Mouse (Mus musculus): ENCODE measurements around the gene Chd9. TPM values are rescaled to one million over a fixed set of nuclear protein-coding genes. Genes with fewer than 3 reads are reported as not detected.
A peak's percentile ranks its signal among the peaks of the same experiment; 100 is the strongest.

The Chd9 gene
- 121 and 145 TPM in 2 replicates for total RNA-seq (2015)
- total RNA-seq (2017), result 47.6 and 62.6 TPM in 2 replicates

GRCm38 (mm10) chr8:90828181-90828986, at the start of gene Chd9:
Gene Chd9, plus strand, starts transcription at chr8:90828352.
- ATAC-seq (replicated peaks; ENCODE audit: poor library complexity), result peak; percentile 93

- ATAC-seq (replicated peaks; ENCODE audit: poor library complexity), result no peak
Measured at GRCm38 (mm10) chr8:90791616-90792015, 36.5 kb upstream of the Chd9 start.

GRCm38 (mm10) chr8:90793710-90794109, 34.4 kb upstream of the Chd9 start:
- peak; percentile 79 for ATAC-seq (replicated peaks; ENCODE audit: poor library complexity)

GRCm38 (mm10) chr8:90794990-90795861, 32.9 kb upstream of the Chd9 start:
- ATAC-seq (replicated peaks; ENCODE audit: poor library complexity), result peak; percentile 97

- no peak for ATAC-seq (replicated peaks; ENCODE audit: poor library complexity)
Measured at GRCm38 (mm10) chr8:90799473-90799872, 28.7 kb upstream of the Chd9 start.

- ATAC-seq (replicated peaks; ENCODE audit: poor library complexity), result peak; percentile 48; the same call in 1 of the 2 replicates
Measured at GRCm38 (mm10) chr8:90813602-90814320, 14.4 kb upstream of the Chd9 start.

GRCm38 (mm10) chr8:90816061-90816882, 11.9 kb upstream of the Chd9 start:
- no peak for ATAC-seq (replicated peaks; ENCODE audit: poor library complexity)

- no peak for ATAC-seq (replicated peaks; ENCODE audit: poor library complexity)
Measured at GRCm38 (mm10) chr8:90817293-90817692, 10.9 kb upstream of the Chd9 start, which contains the start of gene Gm19935. Gene Gm19935, minus strand, starts transcription at chr8:90817393.

- peak; percentile 61 for ATAC-seq (replicated peaks; ENCODE audit: poor library complexity)
Measured at GRCm38 (mm10) chr8:90819561-90820320, 8.4 kb upstream of the Chd9 start.

GRCm38 (mm10) chr8:90820321-90820696, 7.8 kb upstream of the Chd9 start:
- peak; percentile 66 for ATAC-seq (replicated peaks; ENCODE audit: poor library complexity)

GRCm38 (mm10) chr8:90822443-90822842, 5.7 kb upstream of the Chd9 start:
- ATAC-seq (replicated peaks; ENCODE audit: poor library complexity), result peak; percentile 63

- ATAC-seq (replicated peaks; ENCODE audit: poor library complexity), result no peak
Measured at GRCm38 (mm10) chr8:90825459-90825871, 2.7 kb upstream of the Chd9 start.

- ATAC-seq (replicated peaks; ENCODE audit: poor library complexity), result peak; percentile 47
Measured at GRCm38 (mm10) chr8:90828987-90829740, 1.0 kb downstream of the Chd9 start.

GRCm38 (mm10) chr8:90829825-90830224, 1.7 kb downstream of the Chd9 start:
- ATAC-seq (replicated peaks; ENCODE audit: poor library complexity), result peak; percentile 9

GRCm38 (mm10) chr8:90830980-90831379, 2.8 kb downstream of the Chd9 start:
- ATAC-seq (replicated peaks; ENCODE audit: poor library complexity), result no peak

GRCm38 (mm10) chr8:90832576-90833289, 4.6 kb downstream of the Chd9 start:
- no peak for ATAC-seq (replicated peaks; ENCODE audit: poor library complexity)

GRCm38 (mm10) chr8:90833628-90834320, 5.6 kb downstream of the Chd9 start:
- ATAC-seq (replicated peaks; ENCODE audit: poor library complexity), result peak; percentile 40
